Mouse (Mus musculus) midbrain, embryonic 16.5 days (tissue): ENCODE data around the gene Rsg1. TPM values are rescaled to one million over a fixed set of nuclear protein-coding genes. Genes with fewer than 3 reads are reported as not detected.

Source experiments
- ATAC-seq: fragments of 200-750 bp; cut with Nextera tagmentation; 2 replicates; pipeline ENCODE4 v1.8.0; 2017; ENCODE audit warnings: moderate TSS enrichment
- H3K27ac ChIP-seq: fragments of 300-500 bp; sonication (generic); 2 replicates; pipeline ENCODE4 v1.5.1; 2014; ENCODE audit warnings: mild to moderate bottlenecking, low read length, mixed read lengths
- H3K27me3 ChIP-seq: fragments of 300-500 bp; sonication (generic); 2 replicates; pipeline ENCODE4 v1.6.1; 2014; ENCODE audit warnings: low read depth, low read length, mixed read lengths; ENCODE audit not compliant: control insufficient read depth, insufficient read depth
- H3K36me3 ChIP-seq: fragments of 300-500 bp; sonication (generic); 2 replicates; pipeline ENCODE4 v1.6.1; 2014; ENCODE audit warnings: mild to moderate bottlenecking, low read length, moderate library complexity, mixed read lengths; ENCODE audit not compliant: control insufficient read depth, insufficient read depth
- H3K4me1 ChIP-seq: fragments of 300-500 bp; sonication (generic); 2 replicates; pipeline ENCODE4 v1.6.1; 2014; ENCODE audit warnings: mild to moderate bottlenecking, low read length, mixed read lengths; ENCODE audit not compliant: control insufficient read depth, insufficient read depth
- H3K4me2 ChIP-seq: fragments of 300-500 bp; sonication (generic); 2 replicates; pipeline ENCODE4 v1.6.1; 2014; ENCODE audit warnings: mild to moderate bottlenecking, low read length, mixed read lengths
- H3K4me3 ChIP-seq: fragments of 300-500 bp; sonication (generic); 2 replicates; pipeline ENCODE4 v1.5.1; 2014; ENCODE audit warnings: low read depth, mild to moderate bottlenecking, low read length, moderate library complexity, mixed read lengths
- H3K9ac ChIP-seq: fragments of 300-500 bp; sonication (generic); 2 replicates; pipeline ENCODE4 v1.6.1; 2014; ENCODE audit warnings: low read depth, low read length, mixed read lengths
- H3K9me3 ChIP-seq: fragments of 300-500 bp; sonication (generic); replicated peaks from 2 replicates; pipeline ENCODE4 v1.6.1; 2014; ENCODE audit warnings: mild to moderate bottlenecking, low read length, mixed read lengths; ENCODE audit not compliant: control insufficient read depth, poor library complexity, severe bottlenecking
- WGBS: fragments of 180-500 bp; shearing (Covaris S2); extraction: QIAGEN DNeasy Blood & Tissue Kit; methylation state at CpG from one replicate; pipeline ENCODE4 v1.1.7; 2014; 5-methylcytosine and 5-hydroxymethylcytosine counted together
- polyA plus RNA-seq: library from polyadenylated mRNA; unstranded; fragments of >200 nt; fragmentation: Nextera tagmentation; extraction: Ambion mirVana; gene quantifications from 2 replicates; pipeline ENCODE4 v1.2.1, GENCODE M21; 2015

Gene Rsg1
- polyA plus RNA-seq, 1 experiment from 2014 or later = 7.9 TPM

- Histone ChIP-seq H3K4me3 (no peak overlapping the region), H3K27me3 (peaks cover 43% of the 10 kb centered on the region), H3K4me2 (no peak overlapping the region), H3K9ac (no peak overlapping the region), H3K9me3 (no peaks in the 10 kb centered on the region), H3K36me3 (no peaks in the 10 kb centered on the region), H3K4me1 (peaks cover 19% of the 10 kb centered on the region), H3K27ac (no peak overlapping the region)
- 13% methylated on average over 11 of the region's 11 CpGs for WGBS
- no peak for ATAC-seq
Measured at GRCm38 (mm10) chr4:141248614-141248978, 34.8 kb downstream of the Rsg1 start.

GRCm38 (mm10) chr4:141249383-141249782, 35.6 kb downstream of the Rsg1 start:
- Histone ChIP-seq H3K36me3 (no peaks in the 10 kb centered on the region), H3K27ac (no peak overlapping the region), H3K4me3 (no peak overlapping the region), H3K9me3 (no peaks in the 10 kb centered on the region), H3K4me1 (peaks cover 19% of the 10 kb centered on the region), H3K27me3 (peaks cover 39% of the 10 kb centered on the region), H3K4me2 (no peak overlapping the region), H3K9ac (no peak overlapping the region)
- ATAC-seq = no peak
- WGBS = 80% methylated on average over 11 of the region's 11 CpGs

GRCm38 (mm10) chr4:141251071-141251470, 37.3 kb downstream of the Rsg1 start:
- Histone ChIP-seq H3K36me3 (no peaks in the 10 kb centered on the region), H3K9ac (no peak overlapping the region), H3K4me2 (no peak overlapping the region), H3K4me1 (peaks cover 14% of the 10 kb centered on the region), H3K27ac (no peak overlapping the region), H3K4me3 (no peak overlapping the region), H3K9me3 (no peaks in the 10 kb centered on the region), H3K27me3 (peaks cover 34% of the 10 kb centered on the region)
- ATAC-seq = no peak
- WGBS = 75% methylated on average over 8 of the region's 8 CpGs

GRCm38 (mm10) chr4:141252641-141253040, 38.9 kb downstream of the Rsg1 start:
- no peaks in the 10 kb centered on the region for H3K9me3 ChIP-seq
- 65% methylated on average over 2 of the region's 2 CpGs for WGBS
- H3K4me2 ChIP-seq = no peak overlapping the region
- no peaks in the 10 kb centered on the region for H3K36me3 ChIP-seq
- H3K4me3 ChIP-seq = no peak overlapping the region
- H3K27ac ChIP-seq = no peak overlapping the region
- H3K9ac ChIP-seq = no peak overlapping the region
- ATAC-seq = no peak
- H3K27me3 ChIP-seq = peaks cover 19% of the 10 kb centered on the region
- peaks cover 3% of the 10 kb centered on the region for H3K4me1 ChIP-seq

GRCm38 (mm10) chr4:141254234-141254633, 40.5 kb downstream of the Rsg1 start:
- WGBS = 73% methylated on average over 16 of the region's 16 CpGs
- Histone ChIP-seq H3K4me2 (no peak overlapping the region), H3K4me1 (no peaks in the 10 kb centered on the region), H3K9me3 (no peaks in the 10 kb centered on the region), H3K9ac (no peak overlapping the region), H3K36me3 (no peaks in the 10 kb centered on the region), H3K27ac (no peak overlapping the region), H3K27me3 (peaks cover 4% of the 10 kb centered on the region), H3K4me3 (no peak overlapping the region)
- peak; percentile 17; the same call in 1 of the 2 replicates for ATAC-seq

- no peak overlapping the region for H3K4me3 ChIP-seq
- no peaks in the 10 kb centered on the region for H3K27me3 ChIP-seq
- no peak overlapping the region for H3K27ac ChIP-seq
- no peak for ATAC-seq
- no peak overlapping the region for H3K4me2 ChIP-seq
- WGBS = 65% methylated on average over 5 of the region's 5 CpGs
- H3K9me3 ChIP-seq = no peaks in the 10 kb centered on the region
- no peaks in the 10 kb centered on the region for H3K36me3 ChIP-seq
- no peak overlapping the region for H3K9ac ChIP-seq
- H3K4me1 ChIP-seq = no peaks in the 10 kb centered on the region
Measured at GRCm38 (mm10) chr4:141257440-141257839, 43.7 kb downstream of the Rsg1 start.

- no peak overlapping the region for H3K4me2 ChIP-seq
- no peaks in the 10 kb centered on the region for H3K4me1 ChIP-seq
- no peaks in the 10 kb centered on the region for H3K36me3 ChIP-seq
- no peaks in the 10 kb centered on the region for H3K27me3 ChIP-seq
- no peak overlapping the region for H3K9ac ChIP-seq
- no peak for ATAC-seq
- H3K4me3 ChIP-seq = no peak overlapping the region
- H3K9me3 ChIP-seq = no peaks in the 10 kb centered on the region
- WGBS = 86% methylated on average over 12 of the region's 12 CpGs
- no peak overlapping the region for H3K27ac ChIP-seq
Measured at GRCm38 (mm10) chr4:141259413-141259812, 45.7 kb downstream of the Rsg1 start.

GRCm38 (mm10) chr4:141260007-141260723, 46.4 kb downstream of the Rsg1 start:
- H3K36me3 ChIP-seq = no peaks in the 10 kb centered on the region
- no peaks in the 10 kb centered on the region for H3K4me1 ChIP-seq
- no peak for ATAC-seq
- H3K27ac ChIP-seq = no peak overlapping the region
- H3K9ac ChIP-seq = no peak overlapping the region
- H3K27me3 ChIP-seq = no peaks in the 10 kb centered on the region
- WGBS = 69% methylated on average over 16 of the region's 16 CpGs
- no peaks in the 10 kb centered on the region for H3K9me3 ChIP-seq
- no peak overlapping the region for H3K4me3 ChIP-seq
- H3K4me2 ChIP-seq = 0 out of 2 replicates have a peak overlapping the region, but pooled peaks have one; percentile 14

- Histone ChIP-seq H3K9me3 (no peaks in the 10 kb centered on the region), H3K9ac (no peak overlapping the region), H3K4me1 (no peaks in the 10 kb centered on the region), H3K27ac (no peak overlapping the region), H3K27me3 (no peaks in the 10 kb centered on the region), H3K4me3 (no peak overlapping the region), H3K36me3 (no peaks in the 10 kb centered on the region), H3K4me2 (no peak overlapping the region)
- ATAC-seq = no peak
- 78% methylated on average over 10 of the region's 10 CpGs for WGBS
Measured at GRCm38 (mm10) chr4:141262906-141263637, 49.3 kb downstream of the Rsg1 start.
